Mouse (Mus musculus) heart, postnatal 36 days (tissue): ENCODE results near the gene Pold3. TPM values are rescaled to one million over a fixed set of nuclear protein-coding genes. Genes with fewer than 3 reads are reported as not detected.

Source experiments
- DNase-seq, 2 experiments: peaks; one replicate each; pipeline ENCODE4 v3.0.0; 2021 to 2022
- intact Hi-C: fragments of 180-260 bp; cut with DNase I; formaldehyde crosslinking; loops from one replicate; pipeline ENCODE4 v1.15.1; 2025
- total RNA-seq, 2 experiments: library from RNA; stranded (reverse); gene quantifications; 2 replicates each; pipeline ENCODE4 v1.2.3; 2021

The Pold3 gene
- total RNA-seq, 2 experiments from 2014 or later, result 9.0 to 14.0 TPM

- intact Hi-C loops, result no loop called here
- DNase-seq, result no peak
Observed at GRCm38 (mm10) chr7:100034815-100035463, 86.4 kb downstream of the Pold3 start.

- no peak for DNase-seq
- intact Hi-C loops, result no loop called here
Observed at GRCm38 (mm10) chr7:100033672-100034071, 87.7 kb downstream of the Pold3 start.

Other genes with a start within 250 kb of the Pold3 start
- 10 to 100 TPM in 1 of 2 experiments, 1 to 10 TPM in 1; 9.0 to 10.8 TPM for gene Rnf169, start 141.1 kb downstream of the Pold3 start, total RNA-seq
- gene Chrdl2, start 115.4 kb downstream of the Pold3 start, total RNA-seq, result under 1 TPM in 1 of 2 experiments, not detected in 1; 0.38 TPM
- 1 to 10 TPM; 5.5 to 5.7 TPM for gene Lipt2, start 37.7 kb upstream of the Pold3 start, total RNA-seq
- gene Kcne3, start 54.9 kb upstream of the Pold3 start, total RNA-seq, result under 1 TPM; 0.81 to 1.00 TPM
- 1 to 10 TPM; 6.4 to 8.6 TPM for gene Pgm2l1, start 105.8 kb upstream of the Pold3 start, total RNA-seq
- under 1 TPM; 0.27 to 0.58 TPM for gene P4ha3, start 164.0 kb upstream of the Pold3 start, total RNA-seq